Mouse (Mus musculus) brain, adult 2 months (tissue): ENCODE measurements around the gene Sde2.
A peak's percentile ranks its signal among the peaks of the same experiment; 100 is the strongest.
"Not testable (repeated sequence)": the region's sequence is repeated elsewhere in the genome, so short reads cannot be mapped to it uniquely, and the experiment has no call there.

ENCODE experiments used
- DNase-seq: peaks from one replicate; pipeline ENCODE4 v3.0.0; 2011; ENCODE audit warnings: low read depth, low spot score

Gene Sde2

DNA sequence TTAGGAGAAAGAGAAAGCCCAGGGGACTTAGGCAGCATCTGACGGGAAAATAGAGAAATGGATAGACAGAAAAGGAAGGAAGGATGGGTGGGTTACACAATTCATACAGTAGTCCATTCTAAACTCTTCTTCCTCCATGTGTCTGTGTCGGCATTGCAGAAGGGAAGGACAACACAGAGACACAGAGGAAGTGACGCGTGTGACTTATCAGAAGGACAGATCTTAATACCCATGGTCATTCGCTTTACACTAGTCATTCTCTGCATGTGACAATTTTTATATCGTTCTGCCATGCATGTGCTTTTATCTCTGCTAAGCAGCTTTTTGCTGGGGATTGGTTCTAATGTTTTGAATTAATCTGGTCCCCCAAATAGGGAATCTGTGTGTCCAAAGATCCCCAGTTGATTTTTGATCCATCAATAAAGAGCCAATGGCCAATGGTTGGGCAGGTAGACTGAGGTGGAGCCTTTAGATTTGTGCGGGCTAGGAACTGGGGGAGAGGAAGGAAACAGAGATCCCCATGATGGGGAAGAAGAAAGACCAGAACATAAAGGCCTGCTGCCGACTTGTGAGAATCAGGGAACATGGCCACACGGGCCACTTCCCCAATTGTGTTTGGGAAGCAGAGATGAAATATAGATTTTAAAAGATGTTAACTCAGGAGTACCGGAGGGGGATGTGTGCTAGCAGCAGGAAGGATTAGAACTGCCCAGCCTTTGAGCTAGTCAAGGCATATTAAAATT lies 15.5 kb upstream of the Sde2 start:
- DNase-seq, result no peak

DNA sequence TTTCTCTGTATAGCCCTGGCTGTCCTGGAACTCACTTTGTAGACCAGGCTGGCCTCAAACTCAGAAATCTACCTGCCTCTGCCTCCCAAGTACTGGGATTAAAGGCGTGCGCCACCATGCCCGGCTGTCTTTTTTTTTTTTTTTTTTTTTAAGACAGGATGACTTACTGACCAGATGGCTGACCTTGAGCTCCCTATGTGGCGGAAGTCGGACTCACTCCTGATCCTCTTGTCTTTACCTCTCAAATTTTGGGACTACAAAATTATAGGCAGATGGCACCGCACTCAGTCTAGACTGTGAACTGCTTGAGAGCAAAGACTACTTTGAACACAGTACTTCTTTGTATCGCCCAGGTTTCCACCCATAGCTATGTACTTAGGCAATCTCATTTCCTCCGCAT lies 14.5 kb upstream of the Sde2 start:
- not testable (repeated sequence) for DNase-seq

DNA sequence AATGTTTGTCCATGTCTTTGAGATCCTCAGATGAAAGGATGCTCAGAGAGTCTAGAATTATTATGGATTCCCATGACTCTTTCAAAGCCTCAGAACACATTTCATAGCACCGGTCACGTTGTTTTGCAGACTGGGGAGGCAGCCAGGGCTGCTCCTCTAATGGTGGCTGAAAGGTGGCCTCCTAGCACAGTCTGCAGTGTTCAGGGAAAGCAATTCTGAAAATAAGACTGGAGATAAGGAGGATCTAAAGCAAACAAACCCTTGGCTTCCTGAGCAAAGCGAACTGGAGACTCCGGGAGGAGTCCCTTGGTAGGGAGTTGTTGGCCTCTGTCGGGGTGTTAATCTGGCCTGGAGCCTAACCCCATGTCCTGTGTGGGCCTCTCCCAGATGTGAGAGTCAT lies 13.7 kb upstream of the Sde2 start:
- no peak for DNase-seq

DNA sequence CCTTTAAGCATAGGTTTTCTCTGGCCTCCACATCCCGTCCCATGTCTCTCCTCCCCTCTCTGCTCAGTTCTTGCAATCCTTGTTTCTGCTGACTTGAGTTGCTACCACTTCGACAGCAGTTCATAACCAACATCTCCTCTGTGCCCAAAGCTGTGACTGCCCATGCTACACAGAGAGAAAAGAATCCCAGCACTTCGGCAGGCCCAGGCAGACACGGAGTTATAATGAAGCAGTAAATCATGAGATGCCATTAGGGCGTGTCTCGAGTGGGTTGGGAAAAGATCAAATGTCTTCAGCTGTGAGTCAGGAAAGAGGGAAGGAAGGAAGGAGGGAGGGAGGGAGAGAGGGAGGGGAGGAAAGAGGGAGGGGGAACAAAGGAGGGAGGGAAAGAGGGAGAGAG lies 12.9 kb upstream of the Sde2 start:
- no peak for DNase-seq

DNA sequence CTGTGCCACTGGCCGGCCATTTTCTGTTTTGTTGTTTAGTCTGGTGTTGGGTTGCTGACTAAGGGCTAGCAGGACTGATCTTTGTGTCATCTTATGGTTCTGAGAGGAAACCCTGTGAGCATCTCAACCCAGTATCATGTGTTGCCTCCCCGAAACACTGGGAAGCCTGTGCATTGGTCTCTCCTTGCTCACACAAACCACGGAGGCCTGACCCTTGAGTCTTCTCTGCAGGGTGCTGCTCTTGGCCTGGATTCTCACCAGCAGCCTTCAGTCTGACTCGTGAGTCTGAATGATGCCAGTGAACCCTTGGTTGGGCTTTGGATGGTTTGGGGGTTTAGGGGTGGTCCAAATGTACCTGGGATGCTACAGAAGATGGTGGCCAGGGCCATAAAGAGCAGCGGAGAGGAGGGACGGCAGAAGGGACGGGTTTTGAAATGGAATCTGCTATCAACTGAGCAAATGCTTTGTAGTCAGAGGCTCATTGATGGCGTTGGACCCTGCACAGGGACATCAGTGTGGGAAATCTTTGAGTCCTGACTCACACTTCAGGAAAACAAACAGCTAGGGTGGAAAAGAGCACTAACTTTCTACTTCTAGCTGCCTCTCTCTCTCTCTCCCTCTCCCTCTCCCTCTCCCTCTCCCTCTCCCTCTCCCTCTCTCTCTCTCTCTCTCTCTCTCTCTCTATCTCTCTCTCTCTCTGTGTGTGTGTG lies 11.6 kb upstream of the Sde2 start:
- no peak for DNase-seq

DNA sequence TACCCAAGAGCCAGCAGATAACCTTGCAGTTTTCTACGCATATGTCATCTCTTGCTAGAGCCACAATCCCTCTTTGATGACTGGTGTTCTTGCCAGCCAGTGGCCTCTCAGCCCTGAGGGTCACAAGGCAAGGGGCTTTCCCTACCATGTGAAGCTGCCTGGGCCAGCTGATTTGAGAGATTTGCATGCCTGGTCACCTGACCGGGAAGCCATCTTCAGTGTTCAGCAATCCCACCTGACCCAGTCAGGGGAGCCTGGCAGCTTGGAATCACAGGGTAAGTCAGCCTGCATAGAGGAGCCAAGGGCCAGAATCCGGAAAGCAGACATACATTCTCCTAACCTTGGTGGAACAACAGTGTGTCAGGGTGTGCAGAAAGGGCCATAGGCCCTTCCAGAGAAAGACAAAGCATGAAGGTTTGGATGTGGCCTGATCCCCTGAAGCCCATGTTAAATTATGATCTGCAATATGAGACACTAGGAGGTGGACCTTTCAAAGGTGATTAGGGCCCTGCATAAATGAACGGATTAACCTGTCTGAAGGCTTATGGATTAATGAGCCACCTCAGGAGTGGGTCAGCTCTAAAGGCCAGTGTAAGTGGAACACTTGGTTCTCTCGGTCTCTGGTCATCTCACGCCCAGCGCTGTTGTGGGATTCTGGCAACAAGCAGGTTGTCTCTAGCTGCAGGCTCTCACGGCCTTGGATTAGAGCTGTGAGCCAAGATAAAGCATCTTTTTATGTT lies 9.2 kb upstream of the Sde2 start:
- no peak for DNase-seq

DNA sequence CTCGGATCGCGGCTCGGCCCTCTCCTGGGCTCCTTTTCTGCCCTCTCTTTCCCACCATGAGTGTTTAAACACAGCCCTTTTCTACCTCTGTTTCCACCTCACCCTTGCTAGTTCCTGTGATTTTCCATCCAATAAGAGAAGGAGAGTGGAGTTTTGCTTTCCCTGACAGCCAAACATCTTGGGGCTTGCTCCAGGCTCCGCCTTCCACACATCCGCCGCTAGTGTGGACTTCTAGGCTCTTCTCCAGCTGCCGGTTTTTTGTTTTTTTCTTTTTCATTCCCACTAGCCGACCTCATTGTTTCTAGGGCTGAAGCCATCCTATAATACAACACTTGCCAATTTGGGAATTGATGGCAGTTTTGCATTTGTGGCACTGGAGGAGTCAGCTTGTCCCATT lies 2.8 kb upstream of the Sde2 start:
- DNase-seq, result peak; percentile 94

DNA sequence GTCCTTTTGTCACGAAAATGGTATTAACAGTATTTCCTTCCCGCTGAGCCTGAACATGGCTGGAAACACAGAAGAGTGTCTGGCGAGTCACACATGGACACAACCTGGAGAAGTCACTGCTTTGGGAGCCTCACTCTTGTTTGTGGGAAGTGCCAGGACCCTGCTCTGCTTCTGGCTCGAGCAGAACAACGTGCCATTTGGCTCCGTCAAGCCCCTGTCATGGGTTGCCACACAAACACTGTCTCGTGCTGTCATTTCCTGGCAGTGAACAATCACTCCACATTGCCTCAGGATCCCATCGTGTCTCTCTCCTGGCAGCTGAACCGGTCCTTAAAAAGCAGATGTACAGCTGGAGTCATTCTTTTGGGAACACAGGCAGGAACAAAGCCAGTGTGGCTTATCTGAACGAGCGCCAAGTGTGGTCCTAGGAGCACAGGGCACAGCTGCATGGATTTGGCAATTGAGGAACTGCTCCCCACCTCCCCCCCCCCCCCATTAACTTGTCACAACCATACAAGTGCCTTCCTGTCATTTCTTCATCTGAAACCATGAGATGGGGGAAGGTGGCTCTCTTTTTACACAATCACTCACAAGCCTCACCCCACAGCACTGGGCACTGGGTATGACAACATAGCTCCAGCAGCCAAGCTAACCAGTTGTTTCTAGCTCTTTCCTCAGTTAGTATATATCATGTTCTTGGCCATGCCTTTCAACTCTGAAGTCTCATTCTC lies 2.3 kb upstream of the Sde2 start:
- peak; percentile 78 for DNase-seq

DNA sequence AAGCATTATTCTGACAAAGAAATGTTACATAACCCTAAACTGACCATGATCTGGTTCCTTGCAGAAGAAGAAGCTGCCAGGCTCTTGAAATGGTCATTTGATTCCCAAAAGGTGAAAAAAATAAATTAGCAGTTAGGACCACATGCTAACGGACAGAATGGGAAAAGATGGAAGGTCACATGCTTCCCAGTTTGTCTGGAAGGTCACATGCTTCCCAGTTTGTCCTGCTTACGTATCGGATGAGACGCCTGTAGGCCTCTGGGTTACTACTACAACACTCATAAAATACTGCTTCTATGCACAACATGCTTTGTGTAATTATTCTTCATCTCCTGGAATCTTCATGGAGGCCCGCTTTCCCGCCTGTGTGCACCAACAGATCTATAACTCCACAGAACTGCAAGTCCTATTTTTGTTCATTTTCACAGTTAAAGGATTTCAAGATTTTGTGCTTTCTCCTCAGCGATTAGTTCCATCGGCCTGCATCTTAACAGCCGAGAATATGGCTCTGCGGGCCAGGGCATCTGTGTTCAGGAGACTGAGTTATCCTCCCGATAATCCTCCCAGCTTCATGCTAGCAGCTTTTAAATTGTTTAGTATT lies 1.1 kb upstream of the Sde2 start:
- peak; percentile 77 for DNase-seq

DNA sequence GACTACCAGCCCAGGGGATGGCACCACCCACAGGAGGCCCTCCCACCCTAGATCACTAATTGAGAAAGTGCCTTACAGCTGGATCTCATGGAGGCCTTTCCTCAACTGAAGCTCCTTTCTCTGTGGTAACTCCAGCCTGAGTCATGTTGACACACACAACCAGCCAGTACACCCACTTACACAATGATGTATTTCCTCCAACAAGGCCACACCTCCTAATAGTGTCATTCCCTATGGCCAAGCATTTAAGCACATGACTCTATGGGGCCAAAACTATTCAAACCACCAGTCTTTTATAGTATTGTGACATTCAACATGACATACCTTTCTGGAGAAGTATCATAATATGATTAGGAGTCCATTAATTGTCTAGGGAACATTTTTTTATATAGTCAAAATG lies 7.8 kb downstream of the Sde2 start:
- no peak for DNase-seq

DNA sequence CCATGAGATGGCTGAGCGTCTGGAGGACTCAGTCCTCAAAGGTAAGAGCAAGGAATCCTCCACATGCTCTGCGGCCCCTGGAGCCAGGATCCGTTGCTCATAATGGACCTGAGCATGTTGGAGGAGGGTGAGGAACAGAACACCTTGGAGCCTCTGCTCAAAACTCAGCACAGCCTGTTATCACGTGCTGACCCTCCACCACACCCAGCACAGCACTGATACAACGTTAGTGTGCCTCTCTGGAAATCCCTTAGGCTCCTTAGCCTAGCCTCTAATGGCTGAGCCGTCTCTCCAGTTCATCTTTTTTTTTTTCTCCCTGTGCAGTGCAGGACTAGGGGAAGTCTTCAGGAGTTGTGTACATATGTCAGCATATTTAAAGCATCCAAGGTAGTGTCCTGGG lies 9.1 kb downstream of the Sde2 start:
- DNase-seq, result no peak

DNA sequence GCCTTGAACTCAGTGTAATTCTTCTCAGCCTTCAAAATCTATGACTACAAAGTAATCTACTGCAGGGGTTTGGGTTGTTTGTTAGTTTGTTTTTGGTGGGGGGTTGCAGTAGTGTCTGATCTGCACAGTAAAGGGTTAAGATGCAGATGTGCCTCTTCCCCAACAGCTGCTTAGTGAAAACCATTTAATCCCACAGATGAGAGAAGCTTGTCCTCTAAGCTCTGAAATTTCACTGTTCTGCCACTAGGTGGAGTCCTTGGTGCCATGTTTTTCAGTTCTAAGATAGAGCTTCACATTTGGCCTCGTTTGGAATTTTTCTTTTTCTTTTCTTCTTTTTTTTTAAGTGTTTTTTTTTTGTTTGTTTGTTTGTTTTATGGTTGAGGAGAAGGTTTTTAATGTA lies 12.7 kb downstream of the Sde2 start:
- DNase-seq, result peak; percentile 76

DNA sequence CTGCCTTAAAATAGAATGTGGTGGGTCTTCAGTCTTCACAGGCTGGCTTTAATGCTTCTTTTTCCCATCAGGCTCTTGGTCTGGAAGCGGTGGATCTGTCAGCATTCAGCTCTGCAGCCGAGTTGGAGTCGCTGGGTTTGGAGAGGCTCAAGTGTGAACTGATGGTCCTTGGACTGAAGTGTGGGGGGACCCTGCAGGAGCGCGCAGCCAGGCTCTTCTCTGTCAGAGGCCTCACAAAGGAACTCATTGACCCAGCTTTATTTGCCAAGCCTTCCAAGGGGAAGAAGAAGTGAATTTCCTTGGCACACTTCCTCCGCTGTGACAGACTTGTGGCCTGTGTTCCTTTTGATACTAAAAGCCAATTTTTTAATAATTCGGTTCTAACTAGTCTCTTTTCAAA lies 15.1 kb downstream of the Sde2 start:
- no peak for DNase-seq

DNA sequence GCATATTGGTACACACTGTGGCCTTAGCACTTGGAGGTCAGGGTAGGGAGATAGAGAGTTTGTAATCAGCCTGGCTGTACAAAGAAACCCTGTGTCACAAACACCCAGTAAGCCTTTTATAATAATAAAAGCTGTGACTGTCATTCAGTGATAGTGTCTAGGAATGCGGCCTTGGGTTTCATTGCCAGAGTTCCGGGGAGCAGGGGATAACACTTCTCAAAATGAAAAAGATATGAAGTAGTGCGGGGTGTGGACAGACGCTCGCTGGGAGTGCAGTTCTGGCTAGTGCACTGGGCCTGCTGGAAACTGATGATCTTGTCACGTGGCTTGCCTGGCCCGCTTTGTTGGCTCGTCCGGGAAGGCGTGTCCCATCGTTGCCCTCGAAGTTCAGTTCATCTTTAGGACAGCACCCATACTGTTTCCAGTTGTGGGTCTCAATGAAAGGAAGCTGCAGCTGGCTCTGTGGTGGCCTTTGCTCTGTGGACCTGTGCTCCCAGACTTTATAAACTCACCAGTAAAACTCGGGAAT lies 19.3 kb downstream of the Sde2 start:
- peak; percentile 22 for DNase-seq

DNA sequence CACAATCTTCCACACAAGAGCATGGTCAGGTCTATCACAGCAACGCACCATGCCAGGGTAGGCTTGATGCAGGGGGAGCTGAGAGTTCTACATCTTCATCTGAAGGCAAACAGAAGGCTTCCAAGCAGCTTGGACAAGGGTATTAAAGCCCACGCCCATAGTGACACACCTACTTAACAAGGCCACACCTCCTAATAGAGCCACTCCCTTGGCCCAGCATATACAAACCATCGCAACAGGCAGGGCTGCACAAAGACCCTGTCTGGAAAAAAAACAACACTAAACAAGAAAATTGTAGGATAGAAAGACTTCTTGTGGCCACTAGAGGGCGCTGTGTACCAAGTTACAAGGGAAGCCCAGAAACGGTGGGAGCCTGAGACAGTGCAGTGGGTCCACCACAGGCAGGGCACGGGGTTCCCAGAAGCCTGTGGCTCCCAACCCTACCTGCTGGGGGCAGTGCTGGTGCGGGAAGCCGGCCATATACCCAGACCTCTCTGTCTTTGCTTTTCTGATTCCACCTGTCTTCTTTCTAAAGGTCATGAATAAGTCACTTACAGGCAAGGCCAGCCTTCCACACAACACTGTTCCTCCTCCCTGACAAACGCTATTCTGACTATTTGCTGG lies 23.0 kb downstream of the Sde2 start:
- DNase-seq, result peak; percentile 64

DNA sequence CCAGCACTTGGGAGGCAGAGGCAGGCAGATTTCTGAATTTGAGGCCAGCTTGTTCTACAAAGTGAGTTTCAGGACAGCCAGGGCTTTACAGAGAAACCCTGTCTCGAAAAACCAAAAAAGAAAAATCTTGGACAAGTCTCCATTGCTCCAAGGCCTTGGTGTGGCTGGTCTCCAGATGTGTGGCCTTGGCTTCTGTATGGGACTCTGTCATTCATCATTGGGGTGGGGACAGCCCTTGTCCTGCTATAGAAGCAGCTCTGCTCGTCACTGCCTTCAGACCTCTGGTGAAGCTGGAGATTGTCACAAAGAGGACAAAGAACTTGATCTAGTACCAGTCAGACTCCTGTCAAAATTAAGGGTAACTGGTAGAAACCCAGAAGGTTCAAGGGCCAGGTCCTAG lies 23.7 kb downstream of the Sde2 start:
- DNase-seq, result no peak

DNA sequence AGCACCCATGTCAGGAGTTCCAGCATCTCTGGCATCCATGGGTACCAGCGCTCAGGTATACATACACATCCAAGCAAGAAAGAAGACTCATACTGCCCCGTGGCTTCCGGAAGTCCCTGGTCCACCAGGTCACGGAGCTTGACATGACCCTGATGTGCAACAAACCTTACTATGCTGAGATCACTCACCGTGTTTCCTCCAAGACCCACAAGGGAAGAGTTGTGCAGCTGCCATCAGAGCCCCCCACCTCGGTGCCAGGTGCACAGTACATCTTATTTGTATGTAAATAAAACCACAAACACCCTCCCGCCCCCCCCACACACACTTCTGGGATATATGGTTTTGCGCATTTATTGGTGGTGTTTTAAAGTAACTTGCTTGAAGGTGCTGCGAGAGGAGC lies 24.2 kb downstream of the Sde2 start:
- no peak for DNase-seq

DNA sequence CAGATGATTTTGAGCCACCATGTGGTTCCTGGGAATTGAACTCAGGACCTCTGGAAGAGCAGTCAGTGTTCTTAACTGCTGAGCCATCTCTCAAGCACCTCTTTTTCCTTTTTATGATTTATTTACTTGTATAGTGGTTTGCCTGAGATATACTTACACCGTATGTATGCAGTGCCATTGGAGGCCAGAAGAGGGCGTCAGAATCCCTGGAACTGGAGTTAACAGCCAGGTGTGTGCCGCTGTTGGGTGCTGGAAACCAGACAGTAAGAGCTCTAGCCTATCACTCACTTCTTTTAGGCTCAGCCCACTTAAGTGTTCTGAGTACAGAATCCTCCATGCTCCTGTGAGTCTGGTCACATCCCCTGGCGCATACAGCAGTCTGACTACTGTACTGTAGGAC lies 26.5 kb downstream of the Sde2 start:
- no peak for DNase-seq

DNA sequence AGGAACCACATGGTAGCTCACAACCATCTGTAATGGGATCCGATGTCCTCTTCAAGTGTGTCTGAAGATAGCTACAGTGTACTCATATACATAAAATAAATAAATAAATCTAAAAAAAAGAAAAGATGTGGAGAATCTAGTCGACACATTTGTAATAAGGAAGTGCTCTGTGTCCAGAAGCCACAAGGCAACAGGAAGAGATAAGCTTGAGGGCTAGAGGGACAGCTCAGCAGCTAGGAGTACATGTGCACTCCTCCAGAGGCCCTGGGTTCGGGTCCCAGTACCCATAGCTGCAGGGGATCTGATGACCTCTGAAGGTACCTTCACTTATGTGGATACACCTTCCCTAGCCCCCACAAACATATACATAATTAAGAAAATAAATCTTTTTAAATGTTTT lies 30.8 kb downstream of the Sde2 start:
- no peak for DNase-seq

DNA sequence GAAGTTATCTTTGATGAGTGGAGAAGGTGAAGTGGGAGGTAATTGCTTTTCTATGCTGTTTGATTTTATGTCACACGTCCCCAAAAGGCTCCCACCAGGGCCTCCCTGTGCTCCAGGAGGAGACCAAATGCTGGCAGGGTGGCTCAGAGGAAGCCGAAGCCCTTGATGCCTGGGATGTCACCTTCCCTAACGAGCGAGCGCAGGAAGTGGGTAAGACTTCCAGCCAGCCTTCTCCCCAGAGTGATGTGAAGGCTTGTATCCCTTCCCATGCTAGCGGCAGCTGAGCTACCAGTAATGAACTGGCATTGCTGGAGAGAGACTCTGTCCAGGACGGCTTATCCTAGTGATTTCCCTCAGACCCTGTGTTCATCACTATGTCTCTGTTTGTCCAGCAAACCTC lies 32.8 kb downstream of the Sde2 start:
- no peak for DNase-seq

DNA sequence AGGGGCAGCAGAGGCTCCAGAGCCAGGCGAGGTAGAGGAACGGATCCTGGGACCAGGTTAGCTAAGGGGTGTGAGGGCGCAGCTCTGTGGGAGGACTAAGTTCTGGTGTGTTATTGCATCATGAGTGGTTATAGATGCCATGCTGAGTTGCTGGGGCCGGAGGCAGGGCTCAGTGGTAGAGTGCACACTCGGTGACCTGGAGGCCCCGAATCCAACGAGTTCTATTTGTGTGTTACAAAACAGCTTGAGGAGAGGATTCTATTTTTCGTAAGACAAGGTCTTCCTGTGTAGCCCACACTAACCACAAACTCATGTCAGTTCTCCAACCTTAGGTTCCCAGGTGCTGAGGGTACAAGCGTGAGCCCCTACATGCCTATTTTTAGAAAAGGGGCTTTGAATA lies 33.6 kb downstream of the Sde2 start:
- no peak for DNase-seq
